In the genomic region with DNA sequence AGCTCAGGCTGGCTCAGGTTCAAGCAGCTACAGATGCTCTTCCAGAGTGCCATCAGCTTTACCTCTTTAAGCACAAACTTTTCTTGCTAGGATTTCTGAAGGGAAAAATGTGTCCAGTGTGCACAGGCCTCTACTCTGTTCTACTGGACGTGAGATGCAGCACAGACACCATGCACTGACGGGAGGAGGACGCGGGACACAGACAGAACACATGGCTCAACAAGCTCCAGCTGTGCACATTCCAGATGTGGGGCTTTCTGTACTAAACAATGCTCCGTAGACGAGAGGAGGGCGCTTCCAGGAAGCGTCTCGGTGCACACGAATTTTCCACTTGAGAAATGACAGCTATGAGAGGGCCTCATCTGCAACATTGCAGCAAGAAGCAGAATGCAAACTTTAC, we compare ENCODE assay signal across 21 mouse cellular contexts. TPM values are rescaled to one million over a fixed set of nuclear protein-coding genes. Genes with fewer than 3 reads are reported as not detected.
"Had no signal": no experiment of that assay in that cellular context is flagged by ENCODE, and none has a peak within 500 bp of the region (broad histone marks: within the 10 kb centered on the region; RNA-seq: fewer than 3 reads in every experiment).

No protein-coding gene starts in this region.

- H3K4me3 ChIP-seq: midbrain, embryonic 10.5 days; midbrain, embryonic 12.5 days; myocyte; neural tube, embryonic 13.5 days; neural tube, embryonic 15.5 days had no signal

- H3K27me3 ChIP-seq: midbrain, embryonic 12.5 days; neural tube, embryonic 13.5 days; neural tube, embryonic 15.5 days had no signal

- H3K9ac ChIP-seq: liver, postnatal 0 days; lung, embryonic 14.5 days; midbrain, embryonic 12.5 days; neural tube, embryonic 13.5 days; neural tube, embryonic 15.5 days had no signal

- H3K4me2 ChIP-seq: lung, embryonic 14.5 days; midbrain, embryonic 12.5 days; neural tube, embryonic 13.5 days; neural tube, embryonic 15.5 days had no signal

- H3K27ac ChIP-seq: midbrain, embryonic 10.5 days; midbrain, embryonic 12.5 days; neural tube, embryonic 13.5 days; neural tube, embryonic 15.5 days had no signal

- DNase-seq: liver, postnatal 0 days; lung, embryonic 14.5 days; lung, postnatal 10 days; lung, postnatal 4 days; midbrain, embryonic 14.5 days; retina, postnatal 1 day; right cerebral cortex, adult 18-20 months; right cerebral cortex, postnatal 25 days; right cerebral cortex, postnatal 4 days; spleen, adult 18-20 months; thymus, adult 2 months; thymus, postnatal 25 days; thymus, postnatal 4 days had no signal

- H3K9me3 ChIP-seq: midbrain, embryonic 10.5 days; midbrain, embryonic 12.5 days; neural tube, embryonic 13.5 days; neural tube, embryonic 15.5 days had no signal

- ATAC-seq: midbrain, embryonic 16.5 days had no signal

RNA-seq across cellular contexts. Expression of a gene that starts 45.9 kb away (rescaled TPM):
- total RNA-seq: megakaryocyte, adult 5-6 weeks; megakaryocyte-erythroid progenitor cell, adult 5-6 weeks had no signal
- polyA plus RNA-seq: liver, postnatal 0 days had no signal
